Mouse (Mus musculus) thymus, postnatal 14 days (tissue): ENCODE results near the gene Aldh1a1.
"Not testable (repeated sequence)": the region's sequence is repeated elsewhere in the genome, so short reads cannot be mapped to it uniquely, and the experiment has no call there.

Experiments
- DNase-seq: peaks from one replicate; pipeline ENCODE4 v3.0.0; 2021

The Aldh1a1 gene

DNA sequence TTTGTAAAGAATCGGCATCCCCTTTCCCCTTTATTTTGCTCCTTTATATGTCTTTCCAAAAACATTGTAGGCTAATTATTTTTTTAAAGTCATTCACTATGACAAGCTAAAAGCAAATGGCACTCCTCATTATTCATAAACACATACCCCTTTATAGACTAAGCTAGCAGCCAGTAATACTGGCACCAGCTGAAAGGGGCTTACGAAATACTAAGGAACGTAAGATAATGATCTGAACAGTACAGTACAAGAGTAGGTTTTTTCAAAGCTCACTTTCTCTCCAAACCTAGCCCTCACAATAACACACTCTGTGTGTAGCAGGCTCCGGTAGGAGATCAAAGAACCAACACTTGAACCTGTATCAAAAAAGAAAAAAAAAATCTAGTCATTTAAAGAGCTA lies 64.7 kb downstream of the Aldh1a1 start:
- DNase-seq: no peak

GRCm38 (mm10) chr19:20558069-20558468 lies 65.6 kb downstream of the Aldh1a1 start:
- DNase-seq: no peak

DNA sequence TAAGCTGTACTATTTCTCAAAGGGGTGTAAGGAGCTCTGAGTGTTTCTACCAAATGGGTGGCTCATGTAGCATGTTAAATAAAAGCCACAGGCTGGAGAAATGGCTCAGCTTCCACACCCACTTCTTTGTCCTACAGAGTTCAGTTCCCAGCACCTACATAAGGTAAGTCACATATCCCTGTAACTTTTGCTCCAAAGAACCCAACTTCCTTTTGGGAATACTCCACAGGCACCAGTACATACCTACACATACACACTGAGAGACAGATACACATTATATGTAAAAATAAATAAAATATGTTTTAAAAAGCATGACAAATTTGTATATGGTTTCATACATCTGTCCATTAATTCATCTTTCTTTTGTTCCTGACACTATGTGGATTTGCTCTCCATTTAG lies 66.0 kb downstream of the Aldh1a1 start:
- no peak for DNase-seq

- DNase-seq: no peak
These were observed 66.4 kb downstream of the Aldh1a1 start for GRCm38 (mm10) chr19:20558952-20559351.

DNA sequence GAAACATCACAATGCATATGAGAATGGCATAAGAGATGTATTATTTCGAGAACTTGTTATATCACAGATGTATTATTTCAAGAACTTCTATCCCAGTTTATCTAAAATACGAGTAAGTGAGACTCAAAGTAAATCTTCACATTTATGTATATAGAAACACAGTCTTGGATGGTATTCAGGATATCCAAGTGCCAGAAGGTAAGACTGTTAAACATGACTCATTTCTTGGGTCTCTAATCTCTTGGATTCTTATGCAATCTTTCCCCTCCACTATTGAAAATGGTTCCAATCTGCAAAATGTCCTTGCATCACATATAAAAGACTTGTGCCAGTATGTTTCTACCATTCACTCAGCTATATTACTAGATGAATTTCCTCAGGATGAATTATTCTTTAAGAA lies 67.4 kb downstream of the Aldh1a1 start:
- no peak for DNase-seq

DNA sequence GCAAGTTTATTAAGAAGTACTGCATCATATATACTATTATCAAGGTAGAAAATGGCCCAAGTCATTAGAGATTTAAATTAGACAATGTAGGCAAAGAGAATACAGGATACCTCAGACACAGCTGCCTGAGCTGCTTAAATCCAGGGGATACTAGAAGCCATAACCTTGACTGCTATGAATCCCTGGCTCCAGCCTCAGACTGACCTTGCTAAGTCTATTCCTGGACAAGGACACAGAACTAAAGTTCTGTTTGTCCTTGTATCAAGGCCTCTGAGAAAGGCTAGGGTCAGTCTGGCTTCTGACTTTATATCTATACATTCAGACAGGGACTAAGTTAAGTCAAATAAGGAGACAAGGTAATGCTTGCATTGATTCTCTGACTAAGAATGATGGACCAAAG lies 69.9 kb downstream of the Aldh1a1 start:
- no peak for DNase-seq

- DNase-seq: no peak
These were observed 73.8 kb downstream of the Aldh1a1 start for GRCm38 (mm10) chr19:20566294-20566693.

DNA sequence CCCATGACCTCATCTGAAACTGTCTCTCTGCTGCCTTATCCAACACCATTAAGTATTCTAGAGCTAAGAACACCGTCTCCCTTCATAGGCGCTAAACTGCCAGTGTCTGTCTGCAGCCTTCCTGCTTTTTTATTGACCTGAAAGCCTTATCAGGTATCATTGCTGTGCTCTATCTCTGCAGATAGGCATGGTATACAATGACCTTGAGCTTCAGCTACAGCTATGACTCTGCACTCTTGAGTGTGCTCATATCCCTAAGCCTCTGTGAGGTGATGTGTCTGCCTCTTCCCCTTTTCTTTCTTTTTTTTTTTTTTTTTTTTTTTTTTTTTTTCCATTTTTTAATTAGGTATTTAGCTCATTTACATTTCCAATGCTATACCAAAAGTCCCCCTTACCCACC lies 74.5 kb downstream of the Aldh1a1 start:
- DNase-seq: no peak

DNA sequence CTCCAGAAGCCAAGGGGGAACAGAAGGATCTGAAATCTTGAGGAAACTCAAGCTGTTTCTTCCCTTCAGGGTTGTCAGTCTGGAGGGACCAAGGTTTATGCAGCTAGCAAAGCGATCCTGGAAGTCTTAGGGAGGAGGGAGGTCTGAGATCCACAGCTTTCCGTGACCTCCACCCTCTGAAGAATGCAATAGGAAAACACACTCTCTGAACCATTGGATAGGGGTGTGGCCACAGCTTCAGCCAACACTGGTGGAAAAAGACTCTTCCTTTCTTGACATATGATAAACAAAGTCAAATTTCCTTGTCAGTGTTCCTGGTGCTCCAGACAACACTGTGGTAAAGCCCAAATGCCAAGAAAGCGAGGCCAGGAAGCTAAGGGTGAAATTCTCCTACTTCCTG lies 84.5 kb downstream of the Aldh1a1 start:
- DNase-seq: no peak

GRCm38 (mm10) chr19:20577429-20577828 lies 84.9 kb downstream of the Aldh1a1 start:
- DNase-seq: no peak

DNA sequence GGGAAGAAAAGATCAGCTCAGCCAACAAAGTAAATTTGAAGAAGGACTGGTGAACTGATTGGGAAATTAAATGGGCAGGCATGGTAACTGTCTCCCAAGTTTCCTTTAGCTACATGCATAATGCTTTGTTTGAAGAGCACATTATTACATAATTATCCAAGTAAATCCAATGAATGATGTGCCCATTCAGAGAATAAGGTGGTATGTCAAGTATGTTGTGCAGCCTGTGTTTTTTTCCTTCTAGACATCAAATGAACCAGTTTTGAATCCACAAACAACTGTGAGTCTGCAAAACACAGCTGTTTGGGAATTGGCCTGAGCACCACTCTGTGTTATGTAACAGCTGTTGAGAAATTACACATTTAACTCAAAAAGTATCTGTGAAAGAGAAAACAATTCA lies 107.4 kb downstream of the Aldh1a1 start:
- DNase-seq: no peak

DNA sequence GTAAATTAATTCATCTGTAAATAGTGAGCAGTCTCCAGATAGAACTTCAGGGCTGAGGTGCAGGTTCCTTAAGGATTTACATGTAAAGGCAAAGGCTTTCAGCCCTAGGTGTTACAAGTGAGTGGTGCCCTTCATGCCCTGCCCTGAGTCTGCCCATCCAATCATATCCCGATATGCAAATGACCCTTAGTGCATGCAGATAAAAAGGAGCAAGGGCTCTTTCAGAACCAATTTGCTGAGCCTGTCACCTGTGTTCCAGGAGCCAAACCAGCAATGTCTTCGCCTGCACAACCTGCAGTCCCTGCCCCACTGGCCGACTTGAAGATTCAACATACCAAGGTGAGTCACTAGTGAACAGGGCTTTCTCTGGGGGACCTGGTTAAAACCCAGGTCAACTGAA lies 109.2 kb downstream of the Aldh1a1 start:
- no peak for DNase-seq

DNA sequence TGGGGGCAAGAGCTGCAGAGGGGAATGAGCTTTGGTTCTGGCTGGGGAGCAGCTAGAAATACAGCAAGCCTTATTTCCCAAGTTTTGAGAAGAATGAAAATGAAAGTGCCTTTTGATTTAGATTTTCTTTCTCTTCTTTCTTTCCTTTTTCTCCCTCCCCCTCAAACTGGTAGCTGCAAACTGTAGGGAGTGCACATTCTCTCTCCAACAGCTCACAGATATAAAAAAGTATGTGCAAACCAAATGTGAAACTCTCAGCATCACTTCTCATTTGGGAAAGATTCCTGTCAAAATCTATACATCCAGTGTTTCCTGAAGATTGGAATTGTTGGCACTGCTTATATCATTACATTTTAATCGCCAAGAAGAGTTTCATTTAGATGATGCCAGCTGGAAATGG lies 110.7 kb downstream of the Aldh1a1 start:
- DNase-seq: no peak

GRCm38 (mm10) chr19:20603866-20604265 lies 111.4 kb downstream of the Aldh1a1 start:
- DNase-seq: no peak

DNA sequence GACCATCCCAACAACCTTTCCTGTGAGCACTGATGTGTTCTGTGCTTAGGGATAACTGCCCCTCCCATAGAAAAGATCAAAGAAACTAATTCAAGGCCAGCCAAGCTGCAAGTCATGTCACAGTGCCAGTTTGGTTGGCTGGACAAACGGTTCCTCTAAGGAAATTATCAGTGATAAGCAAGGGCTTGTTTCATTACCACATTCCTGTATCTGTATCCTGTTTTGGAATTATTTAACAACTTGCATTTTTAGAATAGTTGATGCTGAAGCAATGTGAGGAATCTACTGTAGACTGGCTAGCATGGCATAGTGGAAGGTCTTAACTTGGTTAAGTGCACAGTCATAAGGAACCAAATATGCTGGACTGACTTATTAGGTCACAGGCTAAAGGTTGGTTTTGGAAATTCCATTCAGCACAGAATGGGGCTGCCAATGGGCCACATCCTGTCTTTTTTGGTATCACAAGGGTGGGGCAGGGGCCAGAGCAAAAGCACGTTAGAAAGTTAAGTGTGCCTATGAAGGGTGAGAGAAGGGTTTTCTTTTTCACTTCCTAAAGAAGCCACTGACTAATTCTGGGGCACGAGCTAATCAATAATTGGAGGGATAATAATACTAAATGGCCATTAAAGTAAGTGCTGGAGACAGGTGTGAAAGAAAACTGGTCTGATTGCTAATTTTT lies 121.9 kb downstream of the Aldh1a1 start:
- DNase-seq: no peak

- DNase-seq: no peak
These were observed 129.9 kb downstream of the Aldh1a1 start for GRCm38 (mm10) chr19:20622434-20622833.

GRCm38 (mm10) chr19:20623416-20623815 lies 130.9 kb downstream of the Aldh1a1 start:
- DNase-seq: no peak

DNA sequence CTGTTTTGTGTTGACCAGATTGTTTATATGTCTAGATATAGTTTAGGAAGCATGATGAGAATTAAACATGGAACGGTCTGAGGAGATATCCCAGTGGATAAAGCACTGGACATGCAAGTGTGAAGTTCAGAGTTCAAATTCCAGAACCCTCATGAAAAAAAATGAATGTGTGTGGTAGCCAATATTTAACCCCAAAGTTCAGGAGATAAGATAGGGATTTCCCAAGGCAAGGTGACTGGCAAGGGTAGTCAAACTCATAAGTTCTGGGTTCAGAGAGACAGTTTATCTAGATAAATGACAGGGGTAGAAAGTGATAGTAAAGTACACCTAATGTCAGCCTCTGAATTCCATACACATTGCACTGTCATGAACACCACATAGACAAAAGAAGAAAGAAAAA lies 138.5 kb downstream of the Aldh1a1 start:
- no peak for DNase-seq

DNA sequence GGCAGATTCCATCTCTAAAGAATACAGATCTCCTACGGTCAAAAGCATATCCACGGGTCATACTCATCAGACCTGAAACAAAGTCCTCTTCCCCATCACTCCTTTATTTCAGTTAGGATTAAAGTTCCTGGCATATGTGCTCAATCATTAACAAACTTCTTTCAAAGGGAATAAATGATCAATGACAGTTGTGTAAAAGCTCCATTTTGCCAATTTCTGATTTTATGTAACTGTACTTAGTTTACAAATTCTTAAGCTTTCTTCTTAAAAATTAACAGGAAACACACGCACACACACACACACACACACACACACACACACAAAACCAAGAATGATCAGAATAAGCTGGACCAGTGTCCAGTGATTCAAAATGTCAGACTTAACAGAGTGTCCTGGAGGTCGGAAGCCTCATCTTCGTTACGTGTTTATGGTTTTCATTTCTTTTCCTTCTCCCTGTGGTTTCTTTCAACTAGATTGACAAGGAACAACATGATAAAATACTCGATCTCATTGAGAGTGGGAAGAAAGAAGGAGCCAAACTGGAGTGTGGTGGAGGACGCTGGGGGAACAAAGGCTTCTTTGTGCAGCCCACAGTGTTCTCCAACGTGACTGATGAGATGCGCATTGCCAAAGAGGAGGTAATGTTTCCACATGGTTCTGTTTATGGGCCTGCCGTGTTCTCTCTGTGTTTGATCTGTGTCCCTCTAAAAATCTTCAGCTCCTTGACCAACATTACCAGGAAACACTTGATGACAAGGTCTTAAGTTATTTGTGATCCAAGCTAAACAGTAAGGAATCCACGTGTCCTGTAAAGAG lies 141.6 kb downstream of the Aldh1a1 start:
- DNase-seq: no peak

- DNase-seq: no peak
These were observed 151.8 kb downstream of the Aldh1a1 start for GRCm38 (mm10) chr19:20644346-20644745.

GRCm38 (mm10) chr19:20647496-20647895 lies 155.0 kb downstream of the Aldh1a1 start:
- not testable (repeated sequence) for DNase-seq

- no peak for DNase-seq
These were observed 157.5 kb downstream of the Aldh1a1 start for GRCm38 (mm10) chr19:20650008-20650407.

- no peak for DNase-seq
These were observed 160.7 kb downstream of the Aldh1a1 start for GRCm38 (mm10) chr19:20653082-20653676.
